ENCODE assay signal across 18 mouse cellular contexts in the genomic region with DNA sequence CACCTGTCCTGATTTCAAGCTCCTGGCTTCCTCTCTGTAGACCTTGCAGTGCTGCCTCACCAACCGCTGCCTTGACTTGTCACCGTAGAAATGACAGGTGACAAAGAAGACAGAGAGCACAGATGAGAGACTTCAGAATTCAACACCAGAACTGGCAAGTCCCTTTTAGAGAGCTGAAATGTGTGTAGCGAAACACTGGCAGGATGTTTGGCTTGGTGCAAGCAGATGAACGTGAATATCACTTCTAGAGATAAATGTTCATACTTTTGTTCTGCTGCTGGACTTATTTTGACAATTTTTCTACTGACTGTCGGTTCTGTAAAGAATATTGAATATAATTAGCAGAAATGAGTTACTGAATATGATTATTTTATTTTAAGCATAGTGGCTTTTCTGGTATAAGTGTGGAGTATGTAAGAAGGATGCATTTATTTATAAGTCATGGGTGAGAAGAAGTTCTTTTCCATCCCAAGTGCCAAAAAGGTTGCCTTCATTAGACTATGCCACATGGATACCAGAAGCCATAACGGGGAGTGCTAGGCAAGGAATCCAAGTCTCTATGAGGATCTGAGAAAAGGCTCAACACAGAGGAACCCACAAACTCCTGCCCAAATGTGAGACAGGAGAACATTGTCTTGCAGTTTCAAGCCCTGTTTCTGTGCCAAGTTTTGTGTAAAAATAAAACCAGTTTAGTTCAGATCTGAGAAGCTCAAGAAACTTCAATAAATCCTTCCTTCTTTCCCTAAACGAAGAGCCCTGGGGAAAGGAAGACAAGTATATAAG. TPM values are rescaled to one million over a fixed set of nuclear protein-coding genes. Genes with fewer than 3 reads are reported as not detected.
DNase-seq lines count a peak whose midpoint lies in the region; ATAC-seq and TF ChIP-seq lines count a peak whose summit lies in the region.
"Had no signal": no experiment of that assay in that cellular context is flagged by ENCODE, and none has a peak within 500 bp of the region (broad histone marks: within the 10 kb centered on the region; RNA-seq: fewer than 3 reads in every experiment).

No protein-coding gene starts in this region.

- DNase-seq in hindbrain, postnatal 0 days (ENCODE audit: low spot score), result no peak
- peak; percentile 27 to 40 for DNase-seq in right cerebral cortex, adult 2 months (ENCODE audit: low spot score in 2 of 2)
- no peak for DNase-seq in right cerebral cortex, postnatal 36 days (ENCODE audit: low spot score in 2 of 2)
- peak; percentile 20 to 32 for DNase-seq in left cerebral cortex, adult 18-20 months (ENCODE audit: low spot score in 2 of 2)
- DNase-seq in telencephalon, adult 2 months (ENCODE audit: low read depth, low spot score), result peak; percentile 85
- no peak for DNase-seq in MN1 (ENCODE audit: low spot score)
- DNase-seq: embryo, embryonic 11 days; kidney, adult 18-20 months; layer of hippocampus, postnatal 36 days; spleen, adult 18-20 months had no signal

- WGBS in hindbrain, postnatal 0 days, result 80% methylated on average over 7 of the region's 7 CpGs
- WGBS in hindbrain, embryonic 13.5 days, result 91% methylated on average over 7 of the region's 7 CpGs

- no peaks in the 10 kb centered on the region for H3K27me3 ChIP-seq in hindbrain, postnatal 0 days (ENCODE audit: insufficient read depth, low read length)
- H3K27me3 ChIP-seq in hindbrain, embryonic 13.5 days, result no peaks in the 10 kb centered on the region
- H3K27me3 ChIP-seq: embryonic facial prominence, embryonic 15.5 days; limb, embryonic 13.5 days had no signal

- H3K9me3 ChIP-seq in hindbrain, postnatal 0 days (ENCODE audit: low read length), result no peaks in the 10 kb centered on the region
- H3K9me3 ChIP-seq in hindbrain, embryonic 13.5 days, result no peaks in the 10 kb centered on the region
- H3K9me3 ChIP-seq: embryonic facial prominence, embryonic 15.5 days; heart, embryonic 10.5 days; hindbrain, embryonic 10.5 days; limb, embryonic 13.5 days had no signal

- H3K4me3 ChIP-seq in hindbrain, postnatal 0 days (ENCODE audit: low read length), result no peak overlapping the region
- no peak overlapping the region for H3K4me3 ChIP-seq in hindbrain, embryonic 13.5 days
- H3K4me3 ChIP-seq: embryonic facial prominence, embryonic 15.5 days; heart, embryonic 10.5 days; hindbrain, embryonic 10.5 days; limb, embryonic 13.5 days had no signal

- H3K9ac ChIP-seq in hindbrain, postnatal 0 days (replicated peaks; ENCODE audit: low read length), result no peak overlapping the region
- no peak overlapping the region for H3K9ac ChIP-seq in hindbrain, embryonic 13.5 days
- H3K9ac ChIP-seq: embryonic facial prominence, embryonic 15.5 days; limb, embryonic 13.5 days; liver, embryonic 14.5 days had no signal

- ATAC-seq in hindbrain, postnatal 0 days, result no peak
- no peak for ATAC-seq in hindbrain, embryonic 13.5 days (ENCODE audit: low FRiP score)

- no peak for TF ChIP-seq CTCF in hindbrain, postnatal 0 days (IDR thresholded peaks at IDR 0.05; ENCODE audit: low read depth)

- H3K27ac ChIP-seq in hindbrain, postnatal 0 days, result no peak overlapping the region
- no peak overlapping the region for H3K27ac ChIP-seq in hindbrain, embryonic 13.5 days
- H3K27ac ChIP-seq: embryonic facial prominence, embryonic 15.5 days; gastrocnemius, adult 2 months; heart, embryonic 10.5 days; hindbrain, embryonic 10.5 days; kidney, postnatal 0 days; limb, embryonic 13.5 days; liver, embryonic 14.5 days had no signal

- 0 out of 2 replicates have a peak overlapping the region, but pooled peaks have one; percentile 13 for H3K4me2 ChIP-seq in hindbrain, postnatal 0 days (ENCODE audit: low read depth, low read length)
- H3K4me2 ChIP-seq in hindbrain, embryonic 13.5 days, result no peak overlapping the region
- H3K4me2 ChIP-seq: embryonic facial prominence, embryonic 15.5 days; limb, embryonic 13.5 days had no signal

- H3K4me1 ChIP-seq in hindbrain, postnatal 0 days (ENCODE audit: insufficient read depth, low read length), result peaks cover 3% of the 10 kb centered on the region; the same call in 1 of the 2 replicates
- H3K4me1 ChIP-seq in hindbrain, embryonic 13.5 days (replicated peaks), result no peaks in the 10 kb centered on the region
- H3K4me1 ChIP-seq: hindbrain, embryonic 10.5 days; limb, embryonic 13.5 days had no signal

- H3K36me3 ChIP-seq in hindbrain, postnatal 0 days (ENCODE audit: insufficient read depth, low read length), result no peaks in the 10 kb centered on the region
- no peaks in the 10 kb centered on the region for H3K36me3 ChIP-seq in hindbrain, embryonic 13.5 days
- H3K36me3 ChIP-seq: embryonic facial prominence, embryonic 15.5 days; heart, embryonic 10.5 days; hindbrain, embryonic 10.5 days; limb, embryonic 13.5 days had no signal

RNA-seq across cellular contexts. Expression of gene Plcb1, which starts 31.4 kb away (rescaled TPM):
- 46.8 and 48.8 TPM in 2 replicates for total RNA-seq in hindbrain, postnatal 0 days (2014; rRNA removed)
- 47.4 and 51.5 TPM in 2 replicates for polyA plus RNA-seq in hindbrain, postnatal 0 days (2015; fragmentation: Nextera tagmentation; extraction: Ambion mirVana)
- 47.8 and 48.3 TPM in 2 replicates for polyA plus RNA-seq in hindbrain, embryonic 13.5 days (2015; fragmentation: Nextera tagmentation; extraction: Ambion mirVana)
- 100 to 1,000 TPM; 166 to 177 TPM for total RNA-seq in left cerebral cortex, adult 18-20 months (2021)

Comparison
In these comparisons a context has a peak if more than half of its experiments do, and no peak if none do; other contexts are left out.
1. DNase-seq: peak in right cerebral cortex, adult 2 months (2 of 2), left cerebral cortex, adult 18-20 months (2 of 2) and telencephalon, adult 2 months (single experiment); none in hindbrain, postnatal 0 days (single experiment), right cerebral cortex, postnatal 36 days (0 of 2) and MN1 (single experiment).